Mouse (Mus musculus): ENCODE measurements around the gene Gm21719.
"Not testable (repeated sequence)": the region's sequence is repeated elsewhere in the genome, so short reads cannot be mapped to it uniquely, and the experiment has no call there.

Gene Gm21719

GRCm38 (mm10) chrY:6682772-6683171 is at the start of gene Gm21719:
Gene Gm21719, minus strand, starts transcription at chrY:6682872.
- DNase-seq, result not testable (repeated sequence)
